Mouse (Mus musculus) fibroblast of lung, adult 2 months (primary cell): ENCODE data around the gene Drg1.
"Not testable (repeated sequence)": the region's sequence is repeated elsewhere in the genome, so short reads cannot be mapped to it uniquely, and the experiment has no call there.

Source experiments
- DNase-seq: peaks from one replicate; pipeline ENCODE4 v3.0.0-alpha.2; 2011; ENCODE audit warnings: low read depth

The Drg1 gene

DNA sequence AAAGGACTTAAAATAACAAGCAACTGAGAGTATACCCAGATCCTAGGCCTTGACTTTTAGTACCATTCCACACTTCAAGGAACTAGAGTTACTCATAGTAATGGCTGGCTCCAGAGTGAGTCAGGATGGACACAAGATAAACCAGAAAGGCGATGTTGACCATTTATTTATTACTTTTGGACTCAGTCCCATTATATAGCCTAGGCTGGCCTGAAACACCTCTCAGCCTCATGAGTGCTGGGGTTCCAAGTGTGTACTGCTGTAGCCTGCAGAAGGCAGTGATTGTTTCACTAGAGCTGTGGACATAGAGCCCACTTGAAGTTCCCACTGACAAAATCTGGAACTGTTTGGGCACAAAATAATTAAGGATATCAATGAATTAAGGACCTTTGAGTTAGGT lies 53.7 kb downstream of the Drg1 start:
- no peak for DNase-seq

GRCm38 (mm10) chr11:3206783-3207182 lies 59.4 kb downstream of the Drg1 start:
- no peak for DNase-seq

DNA sequence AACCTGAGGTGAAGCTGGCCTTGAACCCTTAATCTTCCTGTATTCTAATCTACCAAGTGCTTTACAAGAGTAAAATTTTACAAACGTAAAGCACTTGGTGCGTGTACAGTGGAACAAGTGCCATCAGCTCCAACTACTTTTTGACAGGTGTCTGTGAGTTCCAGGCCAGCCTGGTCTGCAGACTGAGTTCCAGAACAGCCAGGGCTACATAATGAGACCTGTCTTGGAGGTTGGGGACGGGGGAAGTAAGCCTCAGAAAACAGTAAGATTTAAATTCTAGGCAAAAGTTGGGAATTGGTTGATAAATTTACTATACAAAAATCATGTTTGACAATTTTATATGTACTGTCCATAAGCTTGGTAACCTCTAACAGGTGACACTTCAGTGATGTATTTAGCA lies 61.0 kb downstream of the Drg1 start:
- DNase-seq: no peak

DNA sequence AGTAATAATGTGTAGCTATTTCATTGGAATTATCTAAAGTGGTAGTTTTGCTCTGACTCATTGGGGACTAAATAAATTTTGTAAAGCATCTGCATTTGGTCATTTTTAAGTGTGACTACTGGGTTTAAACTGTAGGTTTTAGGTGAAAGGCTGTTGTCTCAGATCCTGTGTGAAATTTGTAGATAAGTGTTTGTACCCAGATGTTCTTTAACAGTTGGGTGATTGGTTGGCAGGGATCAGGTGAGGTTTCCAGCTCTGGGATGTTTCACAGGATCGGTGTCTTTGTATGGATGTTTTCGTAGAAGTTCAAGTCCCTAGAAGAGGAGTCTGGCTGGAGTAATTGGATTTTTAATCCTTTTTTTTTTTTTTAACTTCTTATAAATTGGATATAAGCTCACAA lies 62.4 kb downstream of the Drg1 start:
- no peak for DNase-seq

- peak; percentile 1 for DNase-seq
Measured at GRCm38 (mm10) chr11:3202781-3203441, 63.3 kb downstream of the Drg1 start.

GRCm38 (mm10) chr11:3202231-3202701 lies 63.9 kb downstream of the Drg1 start, which contains the start of gene Eif4enif1:
Eif4enif1 (plus strand) TSS chr11:3202392.
- peak; percentile 30 for DNase-seq

GRCm38 (mm10) chr11:3201326-3202230 lies 64.6 kb downstream of the Drg1 start:
- no peak for DNase-seq

GRCm38 (mm10) chr11:3200636-3201035 lies 65.6 kb downstream of the Drg1 start:
- DNase-seq: not testable (repeated sequence)

GRCm38 (mm10) chr11:3193363-3193762 lies 72.9 kb downstream of the Drg1 start, which contains the start of gene Sfi1:
Sfi1 (minus strand) TSS chr11:3193463.
- no peak for DNase-seq

DNA sequence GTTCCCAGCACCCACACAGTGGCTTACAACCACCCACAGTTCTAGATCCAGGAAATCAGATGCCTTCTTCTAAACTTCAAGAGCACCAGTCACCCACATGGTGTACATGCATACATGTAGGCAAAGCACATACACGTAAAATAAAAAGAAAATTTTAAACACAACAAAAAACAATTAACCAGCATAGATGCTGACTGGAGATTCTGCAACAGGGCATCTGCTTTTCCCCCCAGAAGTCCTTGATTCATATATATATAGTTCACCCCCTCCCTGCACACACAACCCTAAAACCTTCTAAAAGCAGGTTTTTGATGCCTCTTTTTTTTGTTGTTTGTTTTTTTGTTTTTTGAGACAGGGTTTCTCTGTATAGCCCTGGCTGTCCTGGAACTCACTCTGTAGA lies 83.5 kb downstream of the Drg1 start:
- not testable (repeated sequence) for DNase-seq

GRCm38 (mm10) chr11:3181971-3182370 lies 84.2 kb downstream of the Drg1 start:
- not testable (repeated sequence) for DNase-seq

DNA sequence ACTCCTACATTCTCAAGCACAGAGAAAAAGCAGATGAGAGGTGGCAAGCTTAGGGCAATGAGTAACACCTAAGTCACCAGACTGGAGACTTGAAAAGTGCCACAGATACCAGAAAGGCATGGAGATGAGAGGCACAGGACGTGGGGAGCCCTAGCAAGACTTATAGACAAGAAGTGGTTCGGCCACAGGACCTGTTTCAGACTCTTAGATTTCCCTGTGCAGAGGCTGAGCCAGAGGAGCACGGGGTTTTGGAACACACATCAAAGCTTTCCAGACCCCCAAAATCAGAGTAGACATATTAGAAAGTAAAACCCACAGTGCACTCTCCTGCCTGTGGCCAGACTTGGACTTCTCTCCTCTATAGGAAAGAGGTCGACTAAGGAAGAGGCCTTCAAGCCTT lies 85.0 kb downstream of the Drg1 start:
- DNase-seq: not testable (repeated sequence)

GRCm38 (mm10) chr11:3180510-3181160 lies 85.6 kb downstream of the Drg1 start:
- not testable (repeated sequence) for DNase-seq

DNA sequence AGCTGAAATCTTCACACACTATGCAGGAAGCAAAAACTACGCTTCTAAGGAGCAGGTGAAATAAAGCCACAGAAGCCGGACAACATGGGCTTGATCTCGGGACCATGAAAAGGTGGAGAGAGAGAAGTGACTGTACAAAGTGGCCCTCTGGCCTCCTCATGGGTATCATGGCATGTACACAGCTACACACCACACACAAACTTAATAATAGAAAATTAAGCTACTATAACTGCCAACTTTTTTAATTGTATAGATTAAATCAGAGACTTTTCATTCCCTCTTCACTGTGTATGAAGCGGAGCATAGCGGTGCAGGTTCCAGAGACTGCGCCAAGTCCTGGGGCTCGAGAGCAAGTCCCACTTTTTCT lies 86.5 kb downstream of the Drg1 start:
- DNase-seq: not testable (repeated sequence)

- DNase-seq: not testable (repeated sequence)
Measured at GRCm38 (mm10) chr11:3178968-3179725, 87.1 kb downstream of the Drg1 start.

- DNase-seq: not testable (repeated sequence)
Measured at GRCm38 (mm10) chr11:3173425-3174318, 92.5 kb downstream of the Drg1 start.

- not testable (repeated sequence) for DNase-seq
Measured at GRCm38 (mm10) chr11:3172526-3172925, 93.7 kb downstream of the Drg1 start.

- not testable (repeated sequence) for DNase-seq
Measured at GRCm38 (mm10) chr11:3171931-3172330, 94.3 kb downstream of the Drg1 start.

GRCm38 (mm10) chr11:3169042-3169441 lies 97.2 kb downstream of the Drg1 start:
- not testable (repeated sequence) for DNase-seq

- DNase-seq: not testable (repeated sequence)
Measured at GRCm38 (mm10) chr11:3167571-3168001, 98.6 kb downstream of the Drg1 start.
